Mouse (Mus musculus): ENCODE data around the gene Cdc42bpg. TPM values are rescaled to one million over a fixed set of nuclear protein-coding genes. Genes with fewer than 3 reads are reported as not detected.

The Cdc42bpg gene
- polyA plus RNA-seq, 1 experiment from 2014 or later: 1.1 TPM

DNA sequence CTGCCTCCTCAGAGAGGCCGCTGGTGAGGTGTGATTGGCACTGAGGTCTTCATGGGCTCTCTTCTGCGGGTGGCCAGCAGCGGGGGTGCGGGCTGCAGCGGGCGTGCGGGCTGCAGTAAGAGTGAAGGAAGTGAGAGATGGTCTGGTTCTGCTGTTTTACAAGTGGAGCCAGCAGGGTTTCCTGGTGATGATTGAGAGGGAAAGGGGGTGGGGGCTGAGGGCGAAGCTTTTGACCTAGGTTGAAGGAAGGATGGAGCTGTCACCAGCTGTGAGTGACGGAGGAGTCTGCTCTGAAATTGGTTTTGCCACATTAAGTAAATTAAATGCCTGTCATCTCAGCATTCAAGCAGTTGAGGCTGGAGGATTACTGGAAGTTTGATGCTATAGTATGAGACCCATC is 42.5 kb downstream of the Cdc42bpg start:
- H3K9me3 ChIP-seq (ENCODE audit: control insufficient read depth, low read length): no peaks in the 10 kb centered on the region
- H3K36me3 ChIP-seq (ENCODE audit: control insufficient read depth, insufficient read depth, low read length): peaks cover 18% of the 10 kb centered on the region
- H3K27me3 ChIP-seq (ENCODE audit: control insufficient read depth, insufficient read depth, low read depth, low read length): no peaks in the 10 kb centered on the region
- 0 out of 2 replicates have a peak, but pooled peaks have one; percentile 24 for ATAC-seq (ENCODE audit: low read depth)
- H3K9ac ChIP-seq (ENCODE audit: low read length): no peak overlapping the region
- no peak overlapping the region for H3K4me2 ChIP-seq (ENCODE audit: low read depth, low read length)
- WGBS: 61% methylated on average over 9 of the region's 9 CpGs
- no peak overlapping the region for H3K4me3 ChIP-seq (ENCODE audit: low read length)
- no peaks in the 10 kb centered on the region; the same call in 1 of the 2 replicates for H3K4me1 ChIP-seq (replicated peaks; ENCODE audit: control insufficient read depth, insufficient read depth, low read length)
- H3K27ac ChIP-seq (ENCODE audit: low read length): peak overlapping the region; percentile 76

- H3K4me1 ChIP-seq (replicated peaks; ENCODE audit: control insufficient read depth, insufficient read depth, low read length): no peaks in the 10 kb centered on the region; the same call in 1 of the 2 replicates
- no peak overlapping the region for H3K4me3 ChIP-seq (ENCODE audit: low read length)
- H3K27ac ChIP-seq (ENCODE audit: low read length): peak overlapping the region; percentile 76
- no peak overlapping the region for H3K4me2 ChIP-seq (ENCODE audit: low read depth, low read length)
- no peaks in the 10 kb centered on the region for H3K9me3 ChIP-seq (ENCODE audit: control insufficient read depth, low read length)
- H3K27me3 ChIP-seq (ENCODE audit: control insufficient read depth, insufficient read depth, low read depth, low read length): no peaks in the 10 kb centered on the region
- no peak overlapping the region for H3K9ac ChIP-seq (ENCODE audit: low read length)
- ATAC-seq (ENCODE audit: low read depth): peak; percentile 70
- WGBS: 27% methylated on average over 14 of the region's 14 CpGs
- peaks cover 18% of the 10 kb centered on the region for H3K36me3 ChIP-seq (ENCODE audit: control insufficient read depth, insufficient read depth, low read length)
These were observed 43.1 kb downstream of the Cdc42bpg start for GRCm38 (mm10) chr19:6349215-6349983.

DNA sequence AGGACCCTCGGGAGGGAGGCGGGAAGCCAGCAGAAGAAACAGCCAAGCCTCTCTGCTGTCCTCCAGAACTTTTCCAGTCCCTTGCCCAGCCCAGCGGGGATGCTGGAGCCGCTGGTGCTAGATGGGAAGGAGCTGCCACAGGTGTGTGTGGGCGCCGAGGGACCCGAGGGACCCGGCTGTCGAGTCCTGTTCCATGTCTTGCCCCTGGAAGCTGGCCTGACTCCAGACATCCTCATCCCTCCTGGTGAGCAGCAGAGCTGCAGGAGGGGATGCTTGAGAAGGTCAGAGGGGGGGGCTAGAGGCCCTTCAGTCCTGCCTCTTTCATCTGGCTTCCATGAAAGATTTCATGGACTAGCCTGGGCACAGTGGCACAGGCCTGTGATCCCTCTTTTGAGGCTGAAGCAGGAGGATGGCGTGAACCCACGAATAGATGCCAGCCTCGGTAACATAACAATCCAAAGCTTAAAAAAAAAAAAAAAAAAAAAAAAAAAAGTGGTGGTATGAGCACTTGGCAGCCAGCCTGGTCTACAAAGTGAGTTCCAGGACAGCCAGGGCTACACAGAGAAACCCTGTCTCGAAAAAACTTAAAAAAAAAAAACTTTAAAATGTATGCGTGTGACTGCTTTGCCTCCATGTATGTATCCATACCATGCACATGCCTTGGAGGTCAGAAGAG is 45.3 kb downstream of the Cdc42bpg start:
- no peaks in the 10 kb centered on the region; the same call in 1 of the 2 replicates for H3K4me1 ChIP-seq (replicated peaks; ENCODE audit: control insufficient read depth, insufficient read depth, low read length)
- no peak for ATAC-seq (ENCODE audit: low read depth)
- WGBS: 54% methylated on average over 13 of the region's 14 CpGs
- H3K27ac ChIP-seq (ENCODE audit: low read length): no peak overlapping the region
- H3K36me3 ChIP-seq (ENCODE audit: control insufficient read depth, insufficient read depth, low read length): peaks cover 10% of the 10 kb centered on the region
- H3K4me3 ChIP-seq (ENCODE audit: low read length): no peak overlapping the region
- H3K9ac ChIP-seq (ENCODE audit: low read length): no peak overlapping the region
- H3K4me2 ChIP-seq (ENCODE audit: low read depth, low read length): no peak overlapping the region
- H3K27me3 ChIP-seq (ENCODE audit: control insufficient read depth, insufficient read depth, low read depth, low read length): no peaks in the 10 kb centered on the region
- no peaks in the 10 kb centered on the region for H3K9me3 ChIP-seq (ENCODE audit: control insufficient read depth, low read length)

GRCm38 (mm10) chr19:6352107-6352505 is 45.9 kb downstream of the Cdc42bpg start:
- H3K4me2 ChIP-seq (ENCODE audit: low read depth, low read length): no peak overlapping the region
- peaks cover 5% of the 10 kb centered on the region; the same call in 1 of the 2 replicates for H3K36me3 ChIP-seq (ENCODE audit: control insufficient read depth, insufficient read depth, low read length)
- no peak overlapping the region for H3K9ac ChIP-seq (ENCODE audit: low read length)
- ATAC-seq (ENCODE audit: low read depth): no peak
- H3K27ac ChIP-seq (ENCODE audit: low read length): no peak overlapping the region
- no peaks in the 10 kb centered on the region; the same call in 1 of the 2 replicates for H3K4me1 ChIP-seq (replicated peaks; ENCODE audit: control insufficient read depth, insufficient read depth, low read length)
- 77% methylated on average over 2 of the region's 2 CpGs for WGBS
- H3K27me3 ChIP-seq (ENCODE audit: control insufficient read depth, insufficient read depth, low read depth, low read length): no peaks in the 10 kb centered on the region
- H3K9me3 ChIP-seq (ENCODE audit: control insufficient read depth, low read length): no peaks in the 10 kb centered on the region
- no peak overlapping the region for H3K4me3 ChIP-seq (ENCODE audit: low read length)

- Histone ChIP-seq H3K27me3 (ENCODE audit: control insufficient read depth, insufficient read depth, low read depth, low read length) (no peaks in the 10 kb centered on the region), H3K4me1 (replicated peaks; ENCODE audit: control insufficient read depth, insufficient read depth, low read length) (no peaks in the 10 kb centered on the region; the same call in 1 of the 2 replicates), H3K4me2 (ENCODE audit: low read depth, low read length) (no peak overlapping the region), H3K9ac (ENCODE audit: low read length) (no peak overlapping the region), H3K4me3 (ENCODE audit: low read length) (no peak overlapping the region), H3K9me3 (ENCODE audit: control insufficient read depth, low read length) (no peaks in the 10 kb centered on the region), H3K36me3 (ENCODE audit: control insufficient read depth, insufficient read depth, low read length) (peaks cover 4% of the 10 kb centered on the region; the same call in 1 of the 2 replicates), H3K27ac (ENCODE audit: low read length) (no peak overlapping the region)
- ATAC-seq (ENCODE audit: low read depth): no peak
- 72% methylated on average over 7 of the region's 7 CpGs for WGBS
These were observed 47.8 kb downstream of the Cdc42bpg start for GRCm38 (mm10) chr19:6354030-6354429.

DNA sequence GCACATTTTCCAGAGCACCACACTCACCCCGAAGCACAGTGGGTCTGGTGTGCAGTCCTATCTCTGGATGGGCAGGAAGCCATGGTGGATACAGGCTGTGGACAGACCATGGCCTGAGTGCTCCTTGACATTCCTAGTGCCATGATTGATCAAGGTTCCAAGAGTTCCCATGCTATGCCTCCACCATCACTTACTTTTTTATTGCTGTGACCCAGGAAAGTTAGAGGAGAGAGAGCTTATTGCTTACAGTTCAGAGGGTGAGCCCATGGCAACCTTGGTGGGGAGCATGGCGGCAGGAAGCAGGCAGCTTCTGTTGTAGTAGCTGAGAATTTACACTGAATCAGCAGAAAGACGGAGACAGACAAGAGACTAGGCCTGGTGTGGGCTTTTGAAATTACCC is 55.0 kb downstream of the Cdc42bpg start:
- 97% methylated on average over 3 of the region's 3 CpGs for WGBS
- no peak for ATAC-seq (ENCODE audit: low read depth)
- Histone ChIP-seq H3K36me3 (ENCODE audit: control insufficient read depth, insufficient read depth, low read length) (peaks cover 12% of the 10 kb centered on the region), H3K27me3 (ENCODE audit: control insufficient read depth, insufficient read depth, low read depth, low read length) (no peaks in the 10 kb centered on the region), H3K4me2 (ENCODE audit: low read depth, low read length) (no peak overlapping the region), H3K4me3 (ENCODE audit: low read length) (no peak overlapping the region), H3K9ac (ENCODE audit: low read length) (no peak overlapping the region), H3K9me3 (ENCODE audit: control insufficient read depth, low read length) (no peaks in the 10 kb centered on the region), H3K4me1 (replicated peaks; ENCODE audit: control insufficient read depth, insufficient read depth, low read length) (peaks cover 16% of the 10 kb centered on the region), H3K27ac (ENCODE audit: low read length) (no peak overlapping the region)

- Histone ChIP-seq H3K27ac (ENCODE audit: low read length) (peak overlapping the region; percentile 79), H3K9ac (ENCODE audit: low read length) (peak overlapping the region; percentile 69), H3K4me3 (ENCODE audit: low read length) (peak overlapping the region; percentile 99), H3K27me3 (ENCODE audit: control insufficient read depth, insufficient read depth, low read depth, low read length) (no peaks in the 10 kb centered on the region), H3K4me2 (ENCODE audit: low read depth, low read length) (peak overlapping the region; percentile 82), H3K4me1 (replicated peaks; ENCODE audit: control insufficient read depth, insufficient read depth, low read length) (peaks cover 16% of the 10 kb centered on the region), H3K36me3 (ENCODE audit: control insufficient read depth, insufficient read depth, low read length) (peaks cover 24% of the 10 kb centered on the region), H3K9me3 (ENCODE audit: control insufficient read depth, low read length) (no peaks in the 10 kb centered on the region)
- ATAC-seq (ENCODE audit: low read depth): no peak
- under 1% methylated on average over 11 of the region's 11 CpGs for WGBS
These were observed 56.8 kb downstream of the Cdc42bpg start for GRCm38 (mm10) chr19:6363091-6363410.

GRCm38 (mm10) chr19:6363411-6364240 is 57.4 kb downstream of the Cdc42bpg start, which contains the start of gene Sf1:
Gene Sf1, plus strand, starts transcription at chr19:6363690.
- Histone ChIP-seq H3K9ac (ENCODE audit: low read length) (peak within 1 kb of the TSS; percentile 99), H3K4me1 (replicated peaks; ENCODE audit: control insufficient read depth, insufficient read depth, low read length) (peaks cover 16% of the 10 kb centered on the region), H3K36me3 (ENCODE audit: control insufficient read depth, insufficient read depth, low read length) (peaks cover 24% of the 10 kb centered on the region), H3K27ac (ENCODE audit: low read length) (peak within 1 kb of the TSS; percentile 99), H3K9me3 (ENCODE audit: control insufficient read depth, low read length) (no peaks in the 10 kb centered on the region), H3K27me3 (ENCODE audit: control insufficient read depth, insufficient read depth, low read depth, low read length) (no peaks in the 10 kb centered on the region), H3K4me3 (ENCODE audit: low read length) (peak within 1 kb of the TSS; percentile 99), H3K4me2 (ENCODE audit: low read depth, low read length) (peak within 1 kb of the TSS; percentile 95)
- under 1% methylated on average over 84 of the region's 85 CpGs for WGBS
- peak; percentile 98 for ATAC-seq (ENCODE audit: low read depth)

All from lung, embryonic 16.5 days (tissue).